Mouse (Mus musculus): Measurements from ENCODE around the gene Rbm48. TPM values are rescaled to one million over a fixed set of nuclear protein-coding genes. Genes with fewer than 3 reads are reported as not detected.

Gene Rbm48
- polyA plus RNA-seq, 1 experiment from 2014 or later: 5.6 TPM

GRCm38 (mm10) chr5:3609241-3609640, 12.9 kb upstream of the Rbm48 start:
- Histone ChIP-seq H3K4me1 (replicated peaks) (no peaks in the 10 kb centered on the region), H3K27ac (replicated peaks) (no peak overlapping the region), H3K4me3 (replicated peaks) (no peak overlapping the region), H3K36me3 (replicated peaks) (peaks cover 41% of the 10 kb centered on the region), H3K4me2 (no peak overlapping the region), H3K9me3 (replicated peaks) (no peaks in the 10 kb centered on the region), H3K27me3 (no peaks in the 10 kb centered on the region), H3K9ac (no peak overlapping the region)
- WGBS (ENCODE audit: insufficient replicate concordance): 85% methylated on average over 7 of the region's 7 CpGs
- ATAC-seq (ENCODE audit: insufficient read depth): no peak

GRCm38 (mm10) chr5:3607114-3607513, 10.7 kb upstream of the Rbm48 start:
- H3K4me2 ChIP-seq: no peak overlapping the region
- peaks cover 34% of the 10 kb centered on the region for H3K36me3 ChIP-seq (replicated peaks)
- H3K27me3 ChIP-seq: no peaks in the 10 kb centered on the region
- no peaks in the 10 kb centered on the region for H3K9me3 ChIP-seq (replicated peaks)
- no peak overlapping the region for H3K9ac ChIP-seq
- H3K4me3 ChIP-seq (replicated peaks): no peak overlapping the region
- no peaks in the 10 kb centered on the region for H3K4me1 ChIP-seq (replicated peaks)
- ATAC-seq (ENCODE audit: insufficient read depth): no peak
- no peak overlapping the region for H3K27ac ChIP-seq (replicated peaks)
- WGBS (ENCODE audit: insufficient replicate concordance): 84% methylated on average over 9 of the region's 9 CpGs

DNA sequence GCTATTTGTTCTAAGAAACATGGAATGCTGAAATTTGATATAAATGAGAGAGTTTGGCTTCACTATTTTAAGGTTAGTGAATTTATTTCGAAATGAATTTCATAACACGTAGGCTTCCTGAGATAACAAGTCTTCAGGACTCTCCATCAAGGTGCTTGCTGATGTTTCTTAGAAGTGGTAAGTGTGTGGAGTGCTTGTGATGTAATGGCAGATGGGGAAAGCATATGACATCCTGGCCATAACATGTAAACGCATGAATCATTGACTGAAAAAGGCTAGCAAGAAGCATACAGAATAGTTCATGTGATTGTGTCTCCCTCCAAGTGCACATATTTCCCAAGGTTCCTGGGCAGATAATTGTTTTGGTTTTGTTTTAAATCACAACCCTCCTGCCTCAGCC, 4.4 kb upstream of the Rbm48 start:
- H3K9me3 ChIP-seq (replicated peaks): no peaks in the 10 kb centered on the region
- no peak overlapping the region for H3K4me3 ChIP-seq (replicated peaks)
- 69% methylated on average over 3 of the region's 3 CpGs for WGBS (ENCODE audit: insufficient replicate concordance)
- H3K27me3 ChIP-seq: no peaks in the 10 kb centered on the region
- H3K4me2 ChIP-seq: no peak overlapping the region
- no peak for ATAC-seq (ENCODE audit: insufficient read depth)
- no peak overlapping the region for H3K27ac ChIP-seq (replicated peaks)
- H3K9ac ChIP-seq: no peak overlapping the region
- H3K4me1 ChIP-seq (replicated peaks): peaks cover 9% of the 10 kb centered on the region
- peaks cover 11% of the 10 kb centered on the region for H3K36me3 ChIP-seq (replicated peaks)

DNA sequence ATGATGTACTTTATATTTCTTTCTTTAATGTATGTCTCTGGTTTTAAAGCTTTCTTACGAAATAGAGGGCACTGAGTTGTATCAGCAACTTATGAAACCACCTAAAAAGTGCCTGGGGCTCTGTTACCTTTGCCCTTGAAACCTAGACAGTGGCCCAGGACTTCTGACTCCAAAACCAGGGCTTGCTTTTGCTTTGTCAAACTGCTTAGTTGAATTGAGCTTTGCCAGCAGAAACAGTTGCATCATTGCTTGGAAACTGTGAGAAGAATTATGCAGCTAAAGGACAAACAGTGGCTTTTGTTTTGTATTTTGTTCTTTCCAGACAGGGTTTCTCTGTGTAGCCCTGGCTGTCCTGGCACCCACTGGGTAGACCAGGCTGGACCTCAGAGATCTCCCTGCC, 3.9 kb upstream of the Rbm48 start:
- Histone ChIP-seq H3K4me3 (replicated peaks) (no peak overlapping the region), H3K4me1 (replicated peaks) (peaks cover 13% of the 10 kb centered on the region), H3K9me3 (replicated peaks) (no peaks in the 10 kb centered on the region), H3K9ac (no peak overlapping the region), H3K4me2 (no peak overlapping the region), H3K36me3 (replicated peaks) (0 out of 2 replicates have a peak, but pooled peaks cover 6% of the 10 kb centered on the region), H3K27ac (replicated peaks) (no peak overlapping the region), H3K27me3 (no peaks in the 10 kb centered on the region)
- WGBS (ENCODE audit: insufficient replicate concordance): 35% methylated on average over 1 of the region's 1 CpGs
- ATAC-seq (ENCODE audit: insufficient read depth): no peak

- no peak for ATAC-seq (ENCODE audit: insufficient read depth)
- 74% methylated on average over 5 of the region's 5 CpGs for WGBS (ENCODE audit: insufficient replicate concordance)
These were observed 2.4 kb upstream of the Rbm48 start for GRCm38 (mm10) chr5:3598766-3599165.

DNA sequence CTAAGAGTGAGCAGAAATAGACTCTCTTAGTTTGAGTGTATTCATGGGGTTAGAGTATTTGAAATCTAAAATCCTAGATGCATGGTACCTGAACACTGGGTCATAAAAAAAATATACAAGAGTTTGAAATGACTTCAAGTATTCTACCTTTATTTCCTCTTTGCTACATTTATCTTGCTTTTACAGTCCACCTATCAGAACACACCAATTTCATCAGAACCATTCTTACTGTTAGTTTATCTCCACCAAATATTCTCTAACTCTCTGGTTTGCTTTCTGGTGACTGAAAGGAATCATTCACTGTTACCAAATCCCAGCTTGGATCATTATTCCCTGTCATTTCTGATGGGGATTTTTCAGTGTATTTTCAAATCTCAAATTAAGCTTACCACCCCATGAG, 786 bp upstream of the Rbm48 start:
- Histone ChIP-seq H3K9ac (no peak overlapping the region), H3K4me1 (replicated peaks) (peaks cover 26% of the 10 kb centered on the region), H3K4me3 (replicated peaks) (peak overlapping the region; percentile 86), H3K27me3 (no peaks in the 10 kb centered on the region), H3K36me3 (replicated peaks) (peaks cover 9% of the 10 kb centered on the region), H3K9me3 (replicated peaks) (no peaks in the 10 kb centered on the region), H3K4me2 (peak overlapping the region; percentile 90), H3K27ac (replicated peaks) (no peak overlapping the region)
- no peak for ATAC-seq (ENCODE audit: insufficient read depth)

More at GRCm38 (mm10) chr5:3598766-3599165, 2.4 kb upstream of the Rbm48 start:
- no peak overlapping the region for H3K9ac ChIP-seq
- H3K9me3 ChIP-seq (replicated peaks): no peaks in the 10 kb centered on the region
- H3K4me3 ChIP-seq (replicated peaks): no peak overlapping the region
- H3K27me3 ChIP-seq: no peaks in the 10 kb centered on the region
- no peaks in the 10 kb centered on the region for H3K36me3 ChIP-seq (replicated peaks)
- no peak overlapping the region for H3K4me2 ChIP-seq
- no peak overlapping the region for H3K27ac ChIP-seq (replicated peaks)
- H3K4me1 ChIP-seq (replicated peaks): peaks cover 26% of the 10 kb centered on the region

- peaks cover 26% of the 10 kb centered on the region for H3K4me1 ChIP-seq (replicated peaks)
- whole genome bisulfite sequencing (ENCODE audit: insufficient replicate concordance): under 1% methylated on average over 50 of the region's 50 CpGs
These were observed 539 bp downstream of the Rbm48 start, which contains the start of gene Pex1 for GRCm38 (mm10) chr5:3595693-3596398. TSS of gene Pex1 (plus strand) at chr5:3596066.

GRCm38 (mm10) chr5:3579066-3579465, 17.3 kb downstream of the Rbm48 start:
- Histone ChIP-seq H3K9ac (no peak overlapping the region), H3K27ac (replicated peaks) (no peak overlapping the region), H3K27me3 (no peaks in the 10 kb centered on the region), H3K4me2 (no peak overlapping the region), H3K36me3 (replicated peaks) (peaks cover 92% of the 10 kb centered on the region), H3K4me1 (replicated peaks) (no peaks in the 10 kb centered on the region), H3K9me3 (replicated peaks) (no peaks in the 10 kb centered on the region), H3K4me3 (replicated peaks) (no peak overlapping the region)
- no peak for ATAC-seq (ENCODE audit: insufficient read depth)
- 88% methylated on average over 7 of the region's 7 CpGs for WGBS (ENCODE audit: insufficient replicate concordance)

More at GRCm38 (mm10) chr5:3595693-3596398, 539 bp downstream of the Rbm48 start, which contains the start of gene Pex1:
- Histone ChIP-seq H3K27me3 (no peaks in the 10 kb centered on the region), H3K4me2 (peak within 1 kb of the TSS; percentile 90), H3K4me3 (replicated peaks) (peak within 1 kb of the TSS; percentile 86), H3K27ac (replicated peaks) (peak within 1 kb of the TSS; percentile 71), H3K9me3 (replicated peaks) (no peaks in the 10 kb centered on the region), H3K36me3 (replicated peaks) (peaks cover 20% of the 10 kb centered on the region), H3K9ac (peak within 1 kb of the TSS; percentile 75)
- ATAC-seq (ENCODE audit: insufficient read depth): peak; percentile 97

- Histone ChIP-seq H3K27me3 (no peaks in the 10 kb centered on the region), H3K4me3 (replicated peaks) (no peak overlapping the region), H3K4me1 (replicated peaks) (no peaks in the 10 kb centered on the region), H3K9ac (no peak overlapping the region), H3K27ac (replicated peaks) (no peak overlapping the region), H3K4me2 (no peak overlapping the region), H3K36me3 (replicated peaks) (peaks cover 93% of the 10 kb centered on the region), H3K9me3 (replicated peaks) (no peaks in the 10 kb centered on the region)
- WGBS (ENCODE audit: insufficient replicate concordance): 83% methylated on average over 2 of the region's 2 CpGs
- no peak for ATAC-seq (ENCODE audit: insufficient read depth)
These were observed 18.4 kb downstream of the Rbm48 start for GRCm38 (mm10) chr5:3577939-3578338.

GRCm38 (mm10) chr5:3574825-3575224, 21.6 kb downstream of the Rbm48 start:
- H3K27ac ChIP-seq (replicated peaks): no peak overlapping the region
- H3K27me3 ChIP-seq: no peaks in the 10 kb centered on the region
- H3K4me1 ChIP-seq (replicated peaks): no peaks in the 10 kb centered on the region
- no peak overlapping the region for H3K4me3 ChIP-seq (replicated peaks)
- peaks cover 97% of the 10 kb centered on the region for H3K36me3 ChIP-seq (replicated peaks)
- ATAC-seq (ENCODE audit: insufficient read depth): no peak
- WGBS (ENCODE audit: insufficient replicate concordance): 87% methylated on average over 2 of the region's 2 CpGs
- H3K4me2 ChIP-seq: no peak overlapping the region
- no peaks in the 10 kb centered on the region for H3K9me3 ChIP-seq (replicated peaks)
- H3K9ac ChIP-seq: no peak overlapping the region

GRCm38 (mm10) chr5:3571266-3571665, 25.1 kb downstream of the Rbm48 start, which contains the start of gene 1700109H08Rik:
TSS of gene 1700109H08Rik (plus strand) at chr5:3571566.
- 85% methylated on average over 4 of the region's 4 CpGs for WGBS (ENCODE audit: insufficient replicate concordance)
- no peaks in the 10 kb centered on the region for H3K27me3 ChIP-seq

DNA sequence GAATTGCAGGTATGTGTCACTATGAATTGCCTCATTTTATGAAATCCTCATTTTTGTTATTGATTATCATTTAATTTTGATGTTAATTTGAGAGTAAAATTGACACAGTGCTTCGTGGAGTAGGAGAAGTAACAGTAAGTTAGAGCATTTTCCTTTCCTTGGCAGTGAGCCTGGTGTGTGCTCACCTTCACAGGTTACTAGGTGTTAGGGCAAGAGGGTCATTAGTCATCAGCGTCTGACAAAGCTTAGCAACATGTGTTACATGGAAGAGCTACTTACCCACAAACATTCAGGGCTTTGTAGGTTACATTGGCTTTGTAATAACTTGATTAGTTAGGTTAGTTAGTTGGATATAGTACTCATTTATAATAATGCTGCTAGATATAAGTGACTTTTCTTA, 42.2 kb downstream of the Rbm48 start:
- no peak for ATAC-seq (ENCODE audit: insufficient read depth)
- H3K4me1 ChIP-seq (replicated peaks): no peaks in the 10 kb centered on the region
- H3K27ac ChIP-seq (replicated peaks): no peak overlapping the region
- WGBS (ENCODE audit: insufficient replicate concordance): 80% methylated on average over 2 of the region's 2 CpGs
- no peak overlapping the region for H3K4me2 ChIP-seq
- H3K36me3 ChIP-seq (replicated peaks): peaks cover 38% of the 10 kb centered on the region
- H3K4me3 ChIP-seq (replicated peaks): no peak overlapping the region
- no peak overlapping the region for H3K9ac ChIP-seq
- no peaks in the 10 kb centered on the region for H3K27me3 ChIP-seq
- no peaks in the 10 kb centered on the region for H3K9me3 ChIP-seq (replicated peaks)

More at GRCm38 (mm10) chr5:3571266-3571665, 25.1 kb downstream of the Rbm48 start, which contains the start of gene 1700109H08Rik:
- no peak for ATAC-seq (ENCODE audit: insufficient read depth)
- Histone ChIP-seq H3K9me3 (replicated peaks) (no peaks in the 10 kb centered on the region), H3K4me3 (replicated peaks) (no peak within 1 kb of the TSS), H3K4me1 (replicated peaks) (no peaks in the 10 kb centered on the region), H3K27ac (replicated peaks) (no peak within 1 kb of the TSS), H3K4me2 (no peak within 1 kb of the TSS), H3K9ac (no peak within 1 kb of the TSS), H3K36me3 (replicated peaks) (peaks cover 92% of the 10 kb centered on the region)

Measured in liver, embryonic 15.5 days (tissue).